Mouse (Mus musculus) Muller cell, postnatal 12 days (primary cell): ENCODE measurements at regions not wholly inside any gene's neighbourhood (a gene's known extent, or its start where the extent isn't known, plus 50 kb on each side); places are given as distances from the start of the nearest gene placed in this dataset.
A peak's percentile ranks its signal among the peaks of the same experiment; 100 is the strongest.

Experiments used
- DNase-seq: peaks from one replicate; pipeline ENCODE4 v3.0.0-alpha.2; 2015; ENCODE audit errors: inconsistent ontology term

- DNase-seq = no peak
Measured at GRCm38 (mm10) chr8:115830012-115830662, 122.5 kb upstream of the Maf start.

GRCm38 (mm10) chr8:115826516-115826915, 118.9 kb upstream of the Maf start:
- no peak for DNase-seq

GRCm38 (mm10) chr8:115825899-115826502, 118.4 kb upstream of the Maf start:
- DNase-seq = no peak

- DNase-seq = no peak
Measured at GRCm38 (mm10) chr8:115824478-115824785, 116.8 kb upstream of the Maf start.

- DNase-seq = no peak
Measured at GRCm38 (mm10) chr8:115823673-115824477, 116.3 kb upstream of the Maf start.

- DNase-seq = no peak
Measured at GRCm38 (mm10) chr8:115813426-115813825, 105.8 kb upstream of the Maf start.

- peak; percentile 42 for DNase-seq
Measured at GRCm38 (mm10) chr8:115806579-115806978, 99.0 kb upstream of the Maf start.

- no peak for DNase-seq
Measured at GRCm38 (mm10) chr8:115806139-115806538, 98.5 kb upstream of the Maf start.

GRCm38 (mm10) chr8:115793587-115793986, 86.0 kb upstream of the Maf start:
- DNase-seq = no peak

- peak; percentile 45 for DNase-seq
Measured at GRCm38 (mm10) chr8:115788421-115788820, 80.8 kb upstream of the Maf start.

GRCm38 (mm10) chr8:115786185-115786584, 78.6 kb upstream of the Maf start:
- DNase-seq = no peak

- no peak for DNase-seq
Measured at GRCm38 (mm10) chr8:115785769-115786168, 78.2 kb upstream of the Maf start.

- DNase-seq = no peak
Measured at GRCm38 (mm10) chr8:115783364-115783763, 75.8 kb upstream of the Maf start.

GRCm38 (mm10) chr8:115778433-115778832, 70.8 kb upstream of the Maf start:
- DNase-seq = no peak

- peak; percentile 93 for DNase-seq
Measured at GRCm38 (mm10) chr8:115771060-115771459, 63.5 kb upstream of the Maf start.

GRCm38 (mm10) chr8:115768631-115769030, 61.0 kb upstream of the Maf start:
- no peak for DNase-seq

GRCm38 (mm10) chr8:115766218-115766898, 58.8 kb upstream of the Maf start:
- peak; percentile 48 for DNase-seq

- DNase-seq = peak; percentile 85
Measured at GRCm38 (mm10) chr8:115764551-115764950, 57.0 kb upstream of the Maf start.

- no peak for DNase-seq
Measured at GRCm38 (mm10) chr8:115758011-115758410, 50.4 kb upstream of the Maf start.
